Mouse (Mus musculus): Measurements from ENCODE around the gene Pde5a. TPM values are rescaled to one million over a fixed set of nuclear protein-coding genes. Genes with fewer than 3 reads are reported as not detected.

Pde5a gene
- polyA plus RNA-seq, 1 experiment from 2014 or later: 31.6 TPM

DNA sequence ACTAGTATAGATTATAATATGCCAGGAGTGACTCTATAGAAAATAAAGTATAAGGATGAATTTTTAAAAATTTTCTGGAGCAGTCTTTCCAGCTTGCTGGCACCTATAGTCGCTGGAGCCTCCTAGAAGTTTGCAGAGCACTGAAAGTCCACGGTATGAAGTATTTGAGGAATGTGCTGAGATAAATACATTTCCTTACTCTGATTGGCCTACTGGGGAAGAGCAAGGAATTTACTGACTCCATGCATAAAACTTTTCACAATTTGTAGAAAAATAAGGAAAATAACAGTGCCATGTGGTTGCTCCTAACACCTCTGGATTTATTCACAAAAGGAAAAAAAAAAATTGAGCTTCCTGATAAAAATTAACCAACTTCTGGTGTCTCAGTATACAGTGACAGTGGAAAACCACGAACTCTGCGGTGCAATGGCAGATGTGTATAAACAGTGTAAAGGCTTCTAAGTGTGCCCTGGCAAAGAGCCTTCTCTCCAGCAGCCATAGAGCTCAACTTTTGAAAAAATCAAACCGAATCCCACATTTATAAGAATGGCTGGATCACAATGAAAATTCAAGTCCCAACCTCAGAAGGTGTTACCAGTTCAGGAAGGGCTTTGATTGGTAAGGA, 119.8 kb downstream of the Pde5a start:
- peak overlapping the region; percentile 2; the same call in 1 of the 2 replicates for H3K27ac ChIP-seq (ENCODE audit: low read depth)
- peaks cover 6% of the 10 kb centered on the region; the same call in 1 of the 2 replicates for H3K9me3 ChIP-seq (ENCODE audit: control insufficient read depth, low read length)
- H3K36me3 ChIP-seq (ENCODE audit: control insufficient read depth, insufficient read depth, low read length): peaks cover 47% of the 10 kb centered on the region
- H3K4me3 ChIP-seq (ENCODE audit: low read depth, low read length): no peak overlapping the region
- 33% methylated on average over 5 of the region's 5 CpGs for WGBS
- no peaks in the 10 kb centered on the region for H3K27me3 ChIP-seq (replicated peaks; ENCODE audit: control insufficient read depth, insufficient read depth, low read length)
- no peaks in the 10 kb centered on the region for H3K4me1 ChIP-seq (replicated peaks; ENCODE audit: control insufficient read depth, insufficient read depth, low read length)
- no peak overlapping the region for H3K4me2 ChIP-seq (ENCODE audit: low read length)
- ATAC-seq (replicated peaks; ENCODE audit: low FRiP score, low TSS enrichment, low read depth) (no peak), DNase-seq (ENCODE audit: low spot score) (no peak)
- H3K9ac ChIP-seq (ENCODE audit: low read length): no peak overlapping the region

DNA sequence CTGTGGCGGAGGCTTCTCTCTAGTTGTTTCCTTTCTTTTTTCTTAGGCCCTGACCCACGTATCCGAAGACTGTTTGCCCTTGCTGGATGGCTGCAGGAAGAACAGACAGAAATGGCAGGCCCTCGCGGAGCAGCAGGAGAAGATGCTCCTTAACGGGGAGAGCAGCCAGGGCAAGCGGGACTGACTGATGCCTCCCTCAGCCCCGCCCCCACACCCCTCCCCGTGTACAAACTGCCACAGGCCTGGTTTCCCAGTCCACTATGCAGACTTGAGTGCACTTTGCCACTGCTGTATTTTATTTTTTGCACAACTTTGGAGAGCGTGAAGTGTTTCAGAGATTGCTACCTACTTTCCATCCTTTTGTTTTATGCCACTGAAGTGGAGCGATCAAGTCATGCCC, 126.4 kb downstream of the Pde5a start:
- DNase-seq (ENCODE audit: low spot score) (no peak), ATAC-seq (replicated peaks; ENCODE audit: low FRiP score, low TSS enrichment, low read depth) (no peak)
- Histone ChIP-seq H3K9me3 (ENCODE audit: control insufficient read depth, low read length) (no peaks in the 10 kb centered on the region), H3K4me3 (ENCODE audit: low read depth, low read length) (no peak overlapping the region), H3K27me3 (replicated peaks; ENCODE audit: control insufficient read depth, insufficient read depth, low read length) (no peaks in the 10 kb centered on the region), H3K9ac (ENCODE audit: low read length) (no peak overlapping the region), H3K4me2 (ENCODE audit: low read length) (no peak overlapping the region), H3K4me1 (replicated peaks; ENCODE audit: control insufficient read depth, insufficient read depth, low read length) (no peaks in the 10 kb centered on the region), H3K27ac (ENCODE audit: low read depth) (no peak overlapping the region), H3K36me3 (ENCODE audit: control insufficient read depth, insufficient read depth, low read length) (peaks cover 65% of the 10 kb centered on the region)
- WGBS: 63% methylated on average over 11 of the region's 11 CpGs

DNA sequence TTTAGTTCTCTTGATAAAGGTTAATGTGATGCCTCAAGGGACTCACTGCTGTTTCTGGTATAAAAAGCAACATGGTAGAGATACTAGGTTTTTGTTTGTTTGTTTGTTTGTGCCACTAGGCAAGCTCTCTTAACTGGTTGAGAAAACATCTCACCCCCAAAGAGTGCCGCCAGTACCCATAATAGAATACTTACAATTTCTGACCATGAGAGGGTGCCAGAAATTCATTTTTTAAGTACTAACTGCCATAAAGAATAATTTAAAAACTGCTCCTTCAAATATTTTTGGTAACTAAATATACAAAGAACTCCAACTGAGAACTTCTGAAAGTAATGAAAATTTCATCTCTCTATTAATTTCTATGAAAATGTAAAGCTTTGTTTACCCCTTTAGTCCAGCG, 131.1 kb downstream of the Pde5a start:
- ATAC-seq (replicated peaks; ENCODE audit: low FRiP score, low TSS enrichment, low read depth): no peak
- H3K27me3 ChIP-seq (replicated peaks; ENCODE audit: control insufficient read depth, insufficient read depth, low read length): no peaks in the 10 kb centered on the region
- H3K9ac ChIP-seq (ENCODE audit: low read length): no peak overlapping the region
- no peak overlapping the region for H3K4me3 ChIP-seq (ENCODE audit: low read depth, low read length)
- DNase-seq (ENCODE audit: low spot score): no peak
- no peak overlapping the region for H3K4me2 ChIP-seq (ENCODE audit: low read length)
- no peak overlapping the region for H3K27ac ChIP-seq (ENCODE audit: low read depth)
- WGBS: 71% methylated on average over 2 of the region's 2 CpGs
- no peaks in the 10 kb centered on the region for H3K9me3 ChIP-seq (ENCODE audit: control insufficient read depth, low read length)
- peaks cover 26% of the 10 kb centered on the region for H3K36me3 ChIP-seq (ENCODE audit: control insufficient read depth, insufficient read depth, low read length)
- H3K4me1 ChIP-seq (replicated peaks; ENCODE audit: control insufficient read depth, insufficient read depth, low read length): no peaks in the 10 kb centered on the region

DNA sequence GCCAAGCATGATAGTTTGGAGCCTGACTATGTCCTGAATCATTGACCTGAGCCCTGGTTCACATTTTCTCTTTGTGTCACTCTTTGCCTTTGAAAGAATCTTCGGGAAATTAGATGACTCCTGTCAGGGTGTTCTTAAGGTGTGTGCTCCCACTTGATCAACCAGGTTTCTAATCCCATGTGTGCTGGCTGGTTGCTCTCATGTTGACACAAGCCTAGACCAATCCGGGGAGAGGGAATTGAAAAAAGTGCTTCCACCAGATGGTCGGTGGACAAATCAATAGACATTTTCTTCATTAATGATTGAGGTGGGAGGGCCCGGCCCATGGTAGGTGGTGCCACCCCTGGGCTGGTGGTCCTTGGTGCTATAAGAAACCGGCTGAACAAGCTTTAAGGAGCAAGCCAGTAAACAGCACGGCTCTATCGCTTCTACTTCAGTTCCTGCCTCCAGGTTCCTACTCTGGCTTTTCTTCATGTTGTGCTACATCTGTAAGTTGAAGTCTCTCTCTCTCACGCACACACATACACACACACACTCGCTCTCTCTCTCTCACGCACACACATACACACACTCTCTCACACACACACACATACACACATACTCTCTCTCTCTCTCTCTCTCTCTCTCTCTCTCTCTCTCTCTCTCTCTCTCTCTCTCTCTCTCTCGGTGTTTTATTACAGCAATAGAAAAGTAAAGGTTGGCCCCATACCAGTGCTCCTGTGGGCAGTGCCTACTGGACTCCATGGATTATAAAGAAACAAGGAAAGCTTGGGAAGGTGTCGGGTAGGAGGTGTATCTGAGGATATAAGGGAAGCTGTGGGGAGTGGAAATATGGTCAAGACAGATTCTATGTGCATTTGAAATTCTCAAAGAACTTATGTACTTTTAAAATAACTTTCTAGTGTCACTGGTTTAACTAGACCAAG, 132.1 kb downstream of the Pde5a start:
- Histone ChIP-seq H3K9ac (ENCODE audit: low read length) (no peak overlapping the region), H3K27ac (ENCODE audit: low read depth) (no peak overlapping the region), H3K4me2 (ENCODE audit: low read length) (no peak overlapping the region), H3K4me1 (replicated peaks; ENCODE audit: control insufficient read depth, insufficient read depth, low read length) (no peaks in the 10 kb centered on the region), H3K27me3 (replicated peaks; ENCODE audit: control insufficient read depth, insufficient read depth, low read length) (no peaks in the 10 kb centered on the region), H3K9me3 (ENCODE audit: control insufficient read depth, low read length) (no peaks in the 10 kb centered on the region), H3K36me3 (ENCODE audit: control insufficient read depth, insufficient read depth, low read length) (peaks cover 16% of the 10 kb centered on the region; the same call in 1 of the 2 replicates), H3K4me3 (ENCODE audit: low read depth, low read length) (no peak overlapping the region)
- no peak for DNase-seq (ENCODE audit: low spot score)
- WGBS: 81% methylated on average over 12 of the region's 12 CpGs
- no peak; the same call in 1 of the 2 replicates for ATAC-seq (replicated peaks; ENCODE audit: low FRiP score, low TSS enrichment, low read depth)

DNA sequence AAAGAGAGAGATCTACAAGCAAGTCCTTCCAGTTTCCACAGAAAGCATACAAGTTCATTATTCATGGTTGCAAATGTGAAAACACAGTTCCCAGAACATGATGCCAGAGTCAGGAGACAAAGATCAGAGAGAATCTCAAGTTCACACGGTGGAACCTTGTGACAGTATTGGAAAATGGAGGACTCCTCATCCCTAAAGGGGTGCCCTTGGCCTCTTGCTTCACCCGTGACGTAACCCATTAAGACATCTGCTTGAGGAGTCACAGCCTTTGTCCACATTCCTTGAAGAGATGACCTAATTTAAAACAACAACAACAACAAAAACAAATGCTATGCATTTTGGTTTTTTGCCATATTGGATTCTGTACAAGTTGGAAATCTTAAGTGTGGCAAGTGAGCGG, 136.3 kb downstream of the Pde5a start:
- 88% methylated on average over 4 of the region's 4 CpGs for WGBS
- no peaks in the 10 kb centered on the region for H3K9me3 ChIP-seq (ENCODE audit: control insufficient read depth, low read length)
- no peaks in the 10 kb centered on the region for H3K27me3 ChIP-seq (replicated peaks; ENCODE audit: control insufficient read depth, insufficient read depth, low read length)
- no peak overlapping the region for H3K4me2 ChIP-seq (ENCODE audit: low read length)
- no peaks in the 10 kb centered on the region for H3K36me3 ChIP-seq (ENCODE audit: control insufficient read depth, insufficient read depth, low read length)
- no peak overlapping the region for H3K9ac ChIP-seq (ENCODE audit: low read length)
- H3K4me1 ChIP-seq (replicated peaks; ENCODE audit: control insufficient read depth, insufficient read depth, low read length): no peaks in the 10 kb centered on the region
- no peak overlapping the region for H3K27ac ChIP-seq (ENCODE audit: low read depth)
- no peak overlapping the region for H3K4me3 ChIP-seq (ENCODE audit: low read depth, low read length)
- ATAC-seq (replicated peaks; ENCODE audit: low FRiP score, low TSS enrichment, low read depth) (no peak), DNase-seq (ENCODE audit: low spot score) (no peak)

DNA sequence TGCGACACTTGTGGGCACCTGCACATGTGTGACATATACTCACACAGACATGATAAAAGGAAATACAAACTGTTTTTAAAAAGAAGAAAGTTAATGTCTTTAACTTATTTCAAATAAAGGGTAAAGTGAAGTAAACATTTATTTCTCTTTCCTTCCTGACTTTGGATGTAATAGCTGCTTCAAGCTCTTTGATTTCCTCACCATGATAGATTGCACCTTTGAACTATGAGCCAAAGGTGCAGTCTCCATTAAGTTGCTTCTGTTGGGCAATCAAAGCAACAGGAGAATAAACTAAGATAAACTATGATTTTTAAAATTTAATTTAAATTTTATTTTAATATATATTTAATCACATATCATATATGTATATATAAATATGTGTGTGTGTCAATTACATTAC, 139.5 kb downstream of the Pde5a start:
- Histone ChIP-seq H3K4me2 (ENCODE audit: low read length) (no peak overlapping the region), H3K9me3 (ENCODE audit: control insufficient read depth, low read length) (no peaks in the 10 kb centered on the region), H3K27me3 (replicated peaks; ENCODE audit: control insufficient read depth, insufficient read depth, low read length) (no peaks in the 10 kb centered on the region), H3K4me1 (replicated peaks; ENCODE audit: control insufficient read depth, insufficient read depth, low read length) (no peaks in the 10 kb centered on the region), H3K36me3 (ENCODE audit: control insufficient read depth, insufficient read depth, low read length) (no peaks in the 10 kb centered on the region), H3K4me3 (ENCODE audit: low read depth, low read length) (no peak overlapping the region), H3K27ac (ENCODE audit: low read depth) (no peak overlapping the region), H3K9ac (ENCODE audit: low read length) (no peak overlapping the region)
- ATAC-seq (replicated peaks; ENCODE audit: low FRiP score, low TSS enrichment, low read depth) (no peak), DNase-seq (ENCODE audit: low spot score) (no peak)
- 95% methylated on average over 1 of the region's 1 CpGs for WGBS

DNA sequence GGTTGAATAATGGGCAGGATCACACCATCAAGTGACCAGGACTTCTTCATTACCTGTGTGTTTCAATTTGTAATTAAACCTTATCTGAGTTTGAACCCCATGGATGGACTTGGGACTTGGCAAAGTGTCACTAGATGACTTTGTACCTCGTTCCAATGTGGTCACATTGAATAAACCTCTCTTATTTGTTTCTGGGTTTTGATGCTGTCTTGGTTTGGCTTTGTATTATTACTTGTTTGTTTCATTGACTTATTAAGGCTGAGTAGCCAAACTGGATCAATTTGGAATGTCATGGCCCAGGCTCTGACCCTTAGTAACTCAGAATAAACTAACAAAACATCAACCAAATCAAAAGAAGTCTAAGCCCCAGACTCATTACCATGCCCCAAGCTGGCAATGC, 142.8 kb downstream of the Pde5a start:
- no peaks in the 10 kb centered on the region for H3K9me3 ChIP-seq (ENCODE audit: control insufficient read depth, low read length)
- WGBS: 89% methylated on average over 1 of the region's 1 CpGs
- no peak overlapping the region for H3K27ac ChIP-seq (ENCODE audit: low read depth)
- H3K4me2 ChIP-seq (ENCODE audit: low read length): no peak overlapping the region
- DNase-seq (ENCODE audit: low spot score): no peak
- H3K4me1 ChIP-seq (replicated peaks; ENCODE audit: control insufficient read depth, insufficient read depth, low read length): no peaks in the 10 kb centered on the region
- H3K9ac ChIP-seq (ENCODE audit: low read length): no peak overlapping the region
- H3K4me3 ChIP-seq (ENCODE audit: low read depth, low read length): no peak overlapping the region
- no peaks in the 10 kb centered on the region for H3K36me3 ChIP-seq (ENCODE audit: control insufficient read depth, insufficient read depth, low read length)
- no peak for ATAC-seq (replicated peaks; ENCODE audit: low FRiP score, low TSS enrichment, low read depth)
- no peaks in the 10 kb centered on the region for H3K27me3 ChIP-seq (replicated peaks; ENCODE audit: control insufficient read depth, insufficient read depth, low read length)

DNA sequence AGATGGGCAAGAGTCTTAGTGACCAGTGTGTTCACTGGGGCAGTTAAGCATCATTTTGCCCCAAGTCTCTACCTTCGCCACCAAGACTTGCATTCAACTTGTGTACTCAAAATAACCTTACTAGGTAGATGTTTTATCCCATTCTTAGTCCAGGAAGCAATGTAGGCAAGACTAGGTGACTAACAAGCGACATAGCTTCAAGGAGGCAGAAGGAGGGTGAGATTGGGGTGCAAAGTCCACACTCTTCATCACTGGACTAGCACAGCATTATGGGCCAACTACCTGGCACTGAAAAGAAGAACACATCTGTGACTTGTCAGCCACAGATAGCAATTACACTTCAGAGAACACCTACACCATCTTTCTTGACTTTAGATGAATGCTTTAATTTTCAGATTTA, 148.1 kb downstream of the Pde5a start:
- Histone ChIP-seq H3K4me1 (replicated peaks; ENCODE audit: control insufficient read depth, insufficient read depth, low read length) (peaks cover 3% of the 10 kb centered on the region; the same call in 1 of the 2 replicates), H3K4me3 (ENCODE audit: low read depth, low read length) (no peak overlapping the region), H3K27me3 (replicated peaks; ENCODE audit: control insufficient read depth, insufficient read depth, low read length) (no peaks in the 10 kb centered on the region), H3K9me3 (ENCODE audit: control insufficient read depth, low read length) (no peaks in the 10 kb centered on the region), H3K27ac (ENCODE audit: low read depth) (no peak overlapping the region), H3K9ac (ENCODE audit: low read length) (no peak overlapping the region), H3K4me2 (ENCODE audit: low read length) (no peak overlapping the region), H3K36me3 (ENCODE audit: control insufficient read depth, insufficient read depth, low read length) (no peaks in the 10 kb centered on the region)
- DNase-seq (ENCODE audit: low spot score) (peak; percentile 41), ATAC-seq (replicated peaks; ENCODE audit: low FRiP score, low TSS enrichment, low read depth) (no peak)
- WGBS: 81% methylated on average over 2 of the region's 2 CpGs

Data from intestine, embryonic 14.5 days (tissue).